Mouse (Mus musculus): ENCODE results near the gene Slc46a3.

Gene Slc46a3

GRCm38 (mm10) chr5:147895436-147896198 lies 1.0 kb upstream of the Slc46a3 start:
- DNase-seq (ENCODE audit: low read depth, low spot score): peak; percentile 61

- peak; percentile 24 for DNase-seq (ENCODE audit: low read depth, low spot score)
Measured at GRCm38 (mm10) chr5:147893766-147894454, 705 bp downstream of the Slc46a3 start.

- no peak for DNase-seq (ENCODE audit: low read depth, low spot score)
Measured at GRCm38 (mm10) chr5:147893143-147893542, 1.5 kb downstream of the Slc46a3 start.

- no peak for DNase-seq (ENCODE audit: low read depth, low spot score)
Measured at GRCm38 (mm10) chr5:147892735-147893134, 1.9 kb downstream of the Slc46a3 start.

- DNase-seq (ENCODE audit: low read depth, low spot score): no peak
Measured at GRCm38 (mm10) chr5:147888313-147889297, 6.0 kb downstream of the Slc46a3 start.

GRCm38 (mm10) chr5:147883581-147883980 lies 11.0 kb downstream of the Slc46a3 start:
- DNase-seq (ENCODE audit: low read depth, low spot score): no peak

- DNase-seq (ENCODE audit: low read depth, low spot score): no peak
Measured at GRCm38 (mm10) chr5:147879971-147880682, 14.5 kb downstream of the Slc46a3 start.

GRCm38 (mm10) chr5:147877520-147877919 lies 17.1 kb downstream of the Slc46a3 start:
- DNase-seq (ENCODE audit: low read depth, low spot score): peak; percentile 39

- DNase-seq (ENCODE audit: low read depth, low spot score): no peak
Measured at GRCm38 (mm10) chr5:147875210-147875609, 19.4 kb downstream of the Slc46a3 start.

GRCm38 (mm10) chr5:147874491-147875065 lies 20.0 kb downstream of the Slc46a3 start:
- no peak for DNase-seq (ENCODE audit: low read depth, low spot score)

- DNase-seq (ENCODE audit: low read depth, low spot score): no peak
Measured at GRCm38 (mm10) chr5:147871091-147871820, 23.4 kb downstream of the Slc46a3 start.

GRCm38 (mm10) chr5:147870296-147870695 lies 24.3 kb downstream of the Slc46a3 start:
- DNase-seq (ENCODE audit: low read depth, low spot score): no peak

GRCm38 (mm10) chr5:147869568-147869967 lies 25.0 kb downstream of the Slc46a3 start:
- DNase-seq (ENCODE audit: low read depth, low spot score): no peak

GRCm38 (mm10) chr5:147868674-147869073 lies 25.9 kb downstream of the Slc46a3 start:
- no peak for DNase-seq (ENCODE audit: low read depth, low spot score)

- DNase-seq (ENCODE audit: low read depth, low spot score): peak; percentile 91
Measured at GRCm38 (mm10) chr5:147860449-147861261, 34.0 kb downstream of the Slc46a3 start, which contains the start of gene Pomp. Gene Pomp (plus strand): TSS chr5:147860461.

GRCm38 (mm10) chr5:147860076-147860448 lies 34.6 kb downstream of the Slc46a3 start:
- no peak for DNase-seq (ENCODE audit: low read depth, low spot score)

- DNase-seq (ENCODE audit: low read depth, low spot score): no peak
Measured at GRCm38 (mm10) chr5:147850194-147850593, 44.4 kb downstream of the Slc46a3 start.

GRCm38 (mm10) chr5:147848164-147848863 lies 46.3 kb downstream of the Slc46a3 start:
- peak; percentile 69 for DNase-seq (ENCODE audit: low read depth, low spot score)

GRCm38 (mm10) chr5:147847361-147847760 lies 47.3 kb downstream of the Slc46a3 start:
- DNase-seq (ENCODE audit: low read depth, low spot score): no peak

Data from CD4-positive, CD25-positive, alpha-beta regulatory T cell, adult 2 months (primary cell).